ENCODE assay signal across 27 mouse cellular contexts in the genomic region with DNA sequence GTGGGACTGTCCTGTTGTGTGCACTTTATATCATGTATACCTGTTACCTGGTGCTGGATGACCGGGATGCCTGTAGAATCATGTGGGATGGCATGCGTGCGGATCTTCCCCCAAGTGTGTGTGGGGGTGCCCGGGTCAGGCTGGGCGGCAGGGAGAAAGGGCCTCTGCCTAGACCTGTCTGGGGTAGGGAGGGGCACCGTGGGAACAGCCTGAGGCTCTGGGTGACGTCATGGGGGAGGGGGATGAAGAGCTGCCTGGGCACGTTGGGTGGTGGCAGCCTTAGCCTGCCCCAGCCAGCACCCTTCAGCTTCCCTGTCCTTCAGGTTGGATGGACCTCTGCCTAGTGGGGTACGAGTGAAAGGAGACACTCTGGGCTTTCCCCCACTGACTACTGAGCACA. TPM values are rescaled to one million over a fixed set of nuclear protein-coding genes. Genes with fewer than 3 reads are reported as not detected.
DNase-seq lines count a peak whose midpoint lies in the region; ATAC-seq lines count a peak whose summit lies in the region.
"Had no signal": no experiment of that assay in that cellular context is flagged by ENCODE, and none has a peak within 500 bp of the region (broad histone marks: within the 10 kb centered on the region; RNA-seq: fewer than 3 reads in every experiment).

No protein-coding gene starts in this region.

- no peak overlapping the region for H3K4me2 ChIP-seq in limb, embryonic 11.5 days (ENCODE audit: low read depth, severe bottlenecking)
- H3K4me2 ChIP-seq in stomach, embryonic 14.5 days (replicated peaks; ENCODE audit: low read depth, low read length), result no peak overlapping the region
- H3K4me2 ChIP-seq: hindbrain, embryonic 15.5 days; kidney, embryonic 15.5 days; limb, embryonic 15.5 days; liver, embryonic 13.5 days; midbrain, embryonic 13.5 days; neural tube, embryonic 13.5 days had no signal

- H3K27me3 ChIP-seq in limb, embryonic 11.5 days (ENCODE audit: control insufficient read depth, insufficient read depth, low read length), result peaks cover 8% of the 10 kb centered on the region
- H3K27me3 ChIP-seq in limb, embryonic 10.5 days (ENCODE audit: low read depth, poor library complexity, severe bottlenecking), result peaks cover 45% of the 10 kb centered on the region
- H3K27me3 ChIP-seq in stomach, embryonic 14.5 days (ENCODE audit: control insufficient read depth, insufficient read depth, low read length), result no peaks in the 10 kb centered on the region

- WGBS in limb, embryonic 11.5 days, result 60% methylated on average over 9 of the region's 9 CpGs
- WGBS in limb, embryonic 10.5 days, result 64% methylated on average over 9 of the region's 9 CpGs
- 52% methylated on average over 9 of the region's 9 CpGs for WGBS in stomach, embryonic 14.5 days

- H3K4me3 ChIP-seq in limb, embryonic 11.5 days (ENCODE audit: low read depth, low read length), result no peak overlapping the region
- H3K4me3 ChIP-seq in limb, embryonic 10.5 days, result no peak overlapping the region
- H3K4me3 ChIP-seq in stomach, embryonic 14.5 days (ENCODE audit: low read depth, low read length), result no peak overlapping the region
- H3K4me3 ChIP-seq: hindbrain, embryonic 10.5 days; hindbrain, embryonic 15.5 days; kidney, embryonic 15.5 days; limb, embryonic 15.5 days; liver, embryonic 13.5 days; megakaryocyte, embryonic 14.5 days; midbrain, embryonic 13.5 days; neural tube, embryonic 13.5 days had no signal

- H3K36me3 ChIP-seq in limb, embryonic 11.5 days (ENCODE audit: control insufficient read depth, insufficient read depth, low read length), result no peaks in the 10 kb centered on the region
- no peaks in the 10 kb centered on the region for H3K36me3 ChIP-seq in limb, embryonic 10.5 days
- H3K36me3 ChIP-seq in stomach, embryonic 14.5 days (ENCODE audit: control insufficient read depth, insufficient read depth, low read length), result no peaks in the 10 kb centered on the region
- H3K36me3 ChIP-seq: hindbrain, embryonic 10.5 days; hindbrain, embryonic 15.5 days; kidney, embryonic 15.5 days; limb, embryonic 15.5 days; liver, embryonic 13.5 days; midbrain, embryonic 13.5 days; neural tube, embryonic 13.5 days had no signal

- H3K9ac ChIP-seq in limb, embryonic 11.5 days (ENCODE audit: low read length), result no peak overlapping the region
- no peak overlapping the region for H3K9ac ChIP-seq in stomach, embryonic 14.5 days (replicated peaks; ENCODE audit: low read depth, low read length)
- H3K9ac ChIP-seq: hindbrain, embryonic 15.5 days; kidney, embryonic 15.5 days; limb, embryonic 15.5 days; liver, embryonic 13.5 days; midbrain, embryonic 13.5 days; neural tube, embryonic 13.5 days had no signal

- no peaks in the 10 kb centered on the region for H3K4me1 ChIP-seq in limb, embryonic 11.5 days (ENCODE audit: control insufficient read depth, insufficient read depth, low read length)
- peaks cover 27% of the 10 kb centered on the region for H3K4me1 ChIP-seq in limb, embryonic 10.5 days
- H3K4me1 ChIP-seq in stomach, embryonic 14.5 days (ENCODE audit: control insufficient read depth, insufficient read depth, low read length), result 0 out of 2 replicates have a peak, but pooled peaks cover 6% of the 10 kb centered on the region

- DNase-seq in limb, embryonic 11.5 days (ENCODE audit: low spot score), result peak; percentile 42
- no peak for DNase-seq in limb, embryonic 10.5 days (ENCODE audit: low spot score)
- DNase-seq in ZHBTc4 (ENCODE audit: low read depth, low spot score), result peak; percentile 39
- peak; percentile 90 for DNase-seq in urinary bladder, postnatal 14 days (ENCODE audit: low spot score)
- no peak for DNase-seq in left cerebral cortex, adult 18-20 months (ENCODE audit: low spot score in 2 of 2)
- no peak for DNase-seq in adrenal gland, adult 8-10 months
- DNase-seq in Muller cell, postnatal 12 days (ENCODE audit: inconsistent ontology term), result no peak
- DNase-seq: adrenal gland, postnatal 14 days; cerebellum, adult 11 months; cerebellum, postnatal 10 days; gastrocnemius, postnatal 14 days; heart, postnatal 14 days; kidney, adult 18-20 months; kidney, postnatal 25 days; liver, embryonic 13.5 days; lung, adult 18-20 months; lung, postnatal 4 days; thymus, postnatal 36 days had no signal

- H3K27ac ChIP-seq in limb, embryonic 11.5 days (replicated peaks; ENCODE audit: low read depth, low read length), result no peak overlapping the region
- H3K27ac ChIP-seq in limb, embryonic 10.5 days, result no peak overlapping the region
- no peak overlapping the region for H3K27ac ChIP-seq in stomach, embryonic 14.5 days (ENCODE audit: low read length)
- H3K27ac ChIP-seq: hindbrain, embryonic 10.5 days; hindbrain, embryonic 15.5 days; kidney, embryonic 15.5 days; limb, embryonic 15.5 days; liver, embryonic 13.5 days; midbrain, embryonic 13.5 days; neural tube, embryonic 13.5 days had no signal

- H3K9me3 ChIP-seq in limb, embryonic 11.5 days (ENCODE audit: control insufficient read depth, low read length), result no peaks in the 10 kb centered on the region
- H3K9me3 ChIP-seq in limb, embryonic 10.5 days (replicated peaks), result no peaks in the 10 kb centered on the region
- no peaks in the 10 kb centered on the region for H3K9me3 ChIP-seq in stomach, embryonic 14.5 days (ENCODE audit: control insufficient read depth, low read depth, low read length)
- H3K9me3 ChIP-seq: hindbrain, embryonic 10.5 days; hindbrain, embryonic 15.5 days; kidney, embryonic 15.5 days; limb, embryonic 15.5 days; liver, embryonic 13.5 days; megakaryocyte, embryonic 14.5 days; midbrain, embryonic 13.5 days; neural tube, embryonic 13.5 days had no signal

- no peak for ATAC-seq in limb, embryonic 11.5 days (ENCODE audit: insufficient number of reproducible peaks, low FRiP score, low TSS enrichment, low read depth)
- 0 out of 2 replicates have a peak, but pooled peaks have one; percentile 21 for ATAC-seq in stomach, embryonic 14.5 days (ENCODE audit: insufficient number of reproducible peaks, insufficient read depth, low FRiP score, low read depth)
- ATAC-seq: lung, postnatal 0 days; midbrain, embryonic 13.5 days had no signal

RNA-seq across cellular contexts. Expression of gene Arhgap30, which starts 4.4 kb away (rescaled TPM):
- polyA plus RNA-seq in limb, embryonic 11.5 days (2014; fragmentation: Nextera tagmentation; extraction: Ambion mirVana), result 0.55 and 0.70 TPM in 2 replicates
- 0.56 and 0.69 TPM in 2 replicates for polyA plus RNA-seq in limb, embryonic 10.5 days (2016; fragmentation: Nextera tagmentation; extraction: Ambion mirVana)
- polyA plus RNA-seq in stomach, embryonic 14.5 days (2014; fragmentation: Nextera tagmentation; extraction: Ambion mirVana), result 0.67 and 1.3 TPM in 2 replicates
- 1 to 10 TPM; 2.2 to 2.6 TPM for total RNA-seq in left cerebral cortex, adult 18-20 months (2021)
- total RNA-seq in adrenal gland, adult 8-10 months (2022), result 1 to 10 TPM; 3.4 to 7.5 (median 5.5) TPM

RNA-seq across cellular contexts. Expression of gene Nectin4, which starts 14.5 kb away (rescaled TPM):
- 2.9 and 3.1 TPM in 2 replicates for polyA plus RNA-seq in limb, embryonic 11.5 days (2014; fragmentation: Nextera tagmentation; extraction: Ambion mirVana)
- polyA plus RNA-seq in limb, embryonic 10.5 days (2016; fragmentation: Nextera tagmentation; extraction: Ambion mirVana), result 3.4 and 4.8 TPM in 2 replicates
- polyA plus RNA-seq in stomach, embryonic 14.5 days (2014; fragmentation: Nextera tagmentation; extraction: Ambion mirVana), result 10.7 and 13.7 TPM in 2 replicates
- total RNA-seq in left cerebral cortex, adult 18-20 months (2021), result 1 to 10 TPM; 3.6 to 4.7 TPM
- under 1 TPM; 0.10 to 0.54 (median 0.31) TPM for total RNA-seq in adrenal gland, adult 8-10 months (2022)
- total RNA-seq: gastrocnemius, postnatal 14 days had no signal

RNA-seq across cellular contexts. Expression of gene Klhdc9, which starts 23.8 kb away (rescaled TPM):
- polyA plus RNA-seq in limb, embryonic 11.5 days (2014; fragmentation: Nextera tagmentation; extraction: Ambion mirVana), result 1.4 and 2.3 TPM in 2 replicates
- polyA plus RNA-seq in limb, embryonic 10.5 days (2016; fragmentation: Nextera tagmentation; extraction: Ambion mirVana), result 1.6 and 2.4 TPM in 2 replicates
- 1.5 and 1.6 TPM in 2 replicates for polyA plus RNA-seq in stomach, embryonic 14.5 days (2014; fragmentation: Nextera tagmentation; extraction: Ambion mirVana)
- 1 to 10 TPM; 7.1 to 8.0 TPM for total RNA-seq in left cerebral cortex, adult 18-20 months (2021)
- 10 to 100 TPM in 1 of 4 experiments, 1 to 10 TPM in 3; 1.7 to 13.1 (median 6.2) TPM for total RNA-seq in adrenal gland, adult 8-10 months (2022)

RNA-seq across cellular contexts. Expression of gene Usf1, which starts 26.8 kb away (rescaled TPM):
- polyA plus RNA-seq in limb, embryonic 11.5 days (2014; fragmentation: Nextera tagmentation; extraction: Ambion mirVana), result 114 and 124 TPM in 2 replicates
- 119 and 127 TPM in 2 replicates for polyA plus RNA-seq in limb, embryonic 10.5 days (2016; fragmentation: Nextera tagmentation; extraction: Ambion mirVana)
- polyA plus RNA-seq in stomach, embryonic 14.5 days (2014; fragmentation: Nextera tagmentation; extraction: Ambion mirVana), result 85.2 and 95.0 TPM in 2 replicates
- total RNA-seq in left cerebral cortex, adult 18-20 months (2021), result 100 to 1,000 TPM in 1 of 2 experiments, 10 to 100 TPM in 1; 99.0 to 105 TPM
- 10 to 100 TPM; 61.4 to 94.4 (median 75.4) TPM for total RNA-seq in adrenal gland, adult 8-10 months (2022)

RNA-seq across cellular contexts. Expression of gene Tstd1, which starts 34.3 kb away (rescaled TPM):
- polyA plus RNA-seq in limb, embryonic 11.5 days (2014; fragmentation: Nextera tagmentation; extraction: Ambion mirVana), result 3.2 and 3.3 TPM in 2 replicates
- polyA plus RNA-seq in limb, embryonic 10.5 days (2016; fragmentation: Nextera tagmentation; extraction: Ambion mirVana), result 6.2 and 7.5 TPM in 2 replicates
- 3.0 and 3.1 TPM in 2 replicates for polyA plus RNA-seq in stomach, embryonic 14.5 days (2014; fragmentation: Nextera tagmentation; extraction: Ambion mirVana)
- 1 to 10 TPM; 1.4 to 2.3 TPM for total RNA-seq in left cerebral cortex, adult 18-20 months (2021)
- total RNA-seq in adrenal gland, adult 8-10 months (2022), result 1 to 10 TPM; 1.7 to 8.1 (median 5.3) TPM

Comparison
In these comparisons a context has a peak if more than half of its experiments do, and no peak if none do; other contexts are left out.
1. DNase-seq: peak in limb, embryonic 11.5 days (single experiment), ZHBTc4 (single experiment) and urinary bladder, postnatal 14 days (single experiment); none in limb, embryonic 10.5 days (single experiment), left cerebral cortex, adult 18-20 months (0 of 2), adrenal gland, adult 8-10 months (single experiment) and Muller cell, postnatal 12 days (single experiment).